Mouse (Mus musculus) thymus, adult 2 months (tissue): Measurements from ENCODE around the gene Cnn3. TPM values are rescaled to one million over a fixed set of nuclear protein-coding genes. Genes with fewer than 3 reads are reported as not detected.
A peak's percentile ranks its signal among the peaks of the same experiment; 100 is the strongest.

Experiments
- DNase-seq: peaks from one replicate; pipeline ENCODE4 v3.0.0; 2021
- H3K27ac ChIP-seq: fragments of 200-500 bp; 2 replicates; pipeline ENCODE4 v1.5.1; 2012; ENCODE audit warnings: low read length, control low read depth; ENCODE audit not compliant: control insufficient read depth, insufficient read depth
- H3K27me3 ChIP-seq: fragments of 200-500 bp; 2 replicates; pipeline ENCODE4 v1.6.1; 2012; ENCODE audit warnings: mild to moderate bottlenecking, low read length, moderate library complexity, mixed read lengths; ENCODE audit not compliant: control insufficient read depth, insufficient read depth
- H3K36me3 ChIP-seq: fragments of 200-500 bp; 2 replicates; pipeline ENCODE4 v1.6.1; 2012; ENCODE audit warnings: mild to moderate bottlenecking, low read length, moderate library complexity; ENCODE audit not compliant: control insufficient read depth, insufficient read depth
- H3K4me1 ChIP-seq: fragments of 200-500 bp; replicated peaks from 2 replicates; pipeline ENCODE4 v1.6.1; 2012; ENCODE audit warnings: low read length; ENCODE audit not compliant: control insufficient read depth, insufficient read depth
- H3K4me3 ChIP-seq: fragments of 200-500 bp; 2 replicates; pipeline ENCODE4 v1.5.1; 2012; ENCODE audit warnings: mild to moderate bottlenecking, low read length, control low read depth, moderate library complexity; ENCODE audit not compliant: control insufficient read depth, insufficient read depth
- CTCF ChIP-seq: fragments of 200-500 bp; IDR thresholded peaks from 2 replicates; pipeline ENCODE4 v1.5.1; 2012; ENCODE audit warnings: mild to moderate bottlenecking, control low read depth, low read length, moderate library complexity, borderline replicate concordance; ENCODE audit not compliant: control insufficient read depth, poor library complexity, insufficient read depth; ENCODE audit errors: extremely low read depth
- POLR2A ChIP-seq: fragments of 200-500 bp; IDR thresholded peaks from 2 replicates; pipeline ENCODE4 v1.6.1; 2012; ENCODE audit warnings: mild to moderate bottlenecking, low read length, control low read depth, moderate library complexity; ENCODE audit not compliant: control insufficient read depth, poor library complexity, insufficient read depth; ENCODE audit errors: extremely low read depth
- WGBS: fragments of 180-500 bp; shearing (Covaris S2); methylation state at CpG from one replicate; pipeline ENCODE4 v1.1.7; 2018; 5-methylcytosine and 5-hydroxymethylcytosine counted together
- polyA plus RNA-seq: library from polyadenylated mRNA; depleted of rRNA; stranded (reverse); fragments of >200 nt; gene quantifications from 2 replicates; pipeline ENCODE4 v1.2.3, GENCODE M21; 2012

Cnn3 gene
- polyA plus RNA-seq, 1 experiment, result 212 TPM

DNA sequence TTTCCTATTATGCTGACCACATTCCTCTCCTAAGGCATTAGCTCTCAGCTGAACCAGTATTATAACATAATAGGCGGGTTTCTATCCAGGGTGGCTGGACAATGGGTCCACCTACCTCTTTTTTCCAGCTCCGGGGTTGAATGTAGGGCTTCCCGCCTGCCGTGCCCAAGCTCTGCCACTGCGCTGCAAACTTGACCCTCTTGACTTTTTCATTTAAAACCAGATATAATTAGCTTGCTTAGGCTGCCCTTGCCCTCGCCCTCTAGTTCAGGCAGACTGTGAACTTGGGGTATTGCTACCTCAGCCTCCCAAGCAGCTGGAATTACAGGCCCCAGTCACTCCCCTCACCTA lies 8.1 kb upstream of the Cnn3 start:
- Histone ChIP-seq H3K4me1 (no peaks in the 10 kb centered on the region), H3K27me3 (no peaks in the 10 kb centered on the region), H3K36me3 (no peaks in the 10 kb centered on the region), H3K27ac (no peak overlapping the region), H3K4me3 (no peak overlapping the region)
- 92% methylated on average over 6 of the region's 6 CpGs for WGBS
- no peak for TF ChIP-seq CTCF
- TF ChIP-seq POLR2A, result no peak
- no peak for DNase-seq

DNA sequence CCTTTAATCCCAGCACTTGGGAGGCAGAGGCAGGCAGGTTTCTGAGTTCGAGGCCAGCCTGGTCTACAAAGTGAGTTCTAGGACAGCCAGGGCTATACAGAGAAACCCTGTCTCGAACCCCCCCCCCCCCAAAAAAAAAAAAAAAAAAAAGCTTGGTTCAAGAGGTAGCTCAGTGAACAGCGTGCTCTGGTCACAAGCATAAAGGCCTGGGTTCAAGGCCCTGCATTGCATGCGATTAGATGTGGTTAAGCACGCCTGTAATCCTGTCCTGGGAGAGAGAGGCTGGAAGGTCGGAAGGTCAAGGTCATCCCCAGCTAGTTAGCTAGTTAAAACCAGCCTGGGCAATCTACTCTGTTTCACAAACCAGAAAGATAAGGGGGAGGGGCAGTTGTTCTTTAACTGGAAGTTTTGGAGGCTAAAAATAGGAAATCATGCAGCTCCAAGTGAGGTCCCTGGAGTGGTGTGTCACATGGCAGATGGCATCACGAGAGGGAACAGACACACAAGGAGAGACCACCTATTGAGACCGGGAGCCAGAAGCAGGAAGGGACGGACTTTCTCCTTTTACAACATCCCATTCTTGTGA lies 7.4 kb upstream of the Cnn3 start:
- WGBS, result 96% methylated on average over 9 of the region's 9 CpGs
- no peak for TF ChIP-seq CTCF
- no peak for TF ChIP-seq POLR2A
- H3K4me3 ChIP-seq, result no peak overlapping the region

GRCm38 (mm10) chr3:121422405-121422804 lies 3.9 kb upstream of the Cnn3 start:
- H3K4me3 ChIP-seq, result no peak overlapping the region
- no peak overlapping the region for H3K27ac ChIP-seq
- DNase-seq, result no peak
- H3K36me3 ChIP-seq, result no peaks in the 10 kb centered on the region
- 90% methylated on average over 8 of the region's 8 CpGs for WGBS
- TF ChIP-seq CTCF, result no peak
- TF ChIP-seq POLR2A, result no peak
- H3K27me3 ChIP-seq, result no peaks in the 10 kb centered on the region
- peaks cover 4% of the 10 kb centered on the region for H3K4me1 ChIP-seq

More for the DNA sequence above, 7.4 kb upstream of the Cnn3 start:
- Histone ChIP-seq H3K4me1 (no peaks in the 10 kb centered on the region), H3K36me3 (no peaks in the 10 kb centered on the region), H3K27ac (no peak overlapping the region), H3K27me3 (no peaks in the 10 kb centered on the region)
- DNase-seq, result no peak

GRCm38 (mm10) chr3:121426621-121427519 lies 573 bp downstream of the Cnn3 start:
- Histone ChIP-seq H3K27me3 (no peaks in the 10 kb centered on the region), H3K4me1 (peaks cover 16% of the 10 kb centered on the region), H3K27ac (no peak overlapping the region; the same call in 1 of the 2 replicates), H3K36me3 (no peaks in the 10 kb centered on the region), H3K4me3 (peak overlapping the region; percentile 88)
- TF ChIP-seq CTCF (peak; percentile 81; the same call in 1 of the 2 replicates), POLR2A (no peak)
- peak; percentile 86 for DNase-seq
- WGBS, result under 1% methylated on average over 93 of the region's 93 CpGs

DNA sequence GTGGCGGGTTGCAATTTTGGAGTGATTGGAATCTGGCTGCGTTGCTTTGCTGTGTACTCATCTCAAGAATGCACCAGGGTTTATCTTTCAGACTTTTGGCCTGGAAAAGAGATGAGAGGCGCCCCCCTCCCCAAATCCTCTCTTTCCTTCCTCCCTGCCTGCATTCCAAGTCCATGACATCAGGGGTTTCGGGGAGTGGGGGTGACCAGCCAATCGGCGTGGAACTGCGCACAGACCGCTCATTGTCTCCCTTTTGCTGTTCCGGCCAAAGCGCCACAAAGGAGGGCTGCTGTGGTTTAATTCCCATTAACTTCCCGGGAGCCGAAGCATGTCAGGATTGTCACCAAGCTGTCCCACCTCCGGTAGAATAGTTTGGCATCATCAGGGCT lies 1.2 kb downstream of the Cnn3 start:
- Histone ChIP-seq H3K27ac (no peak overlapping the region), H3K4me3 (peak overlapping the region; percentile 88), H3K36me3 (no peaks in the 10 kb centered on the region), H3K4me1 (peaks cover 16% of the 10 kb centered on the region), H3K27me3 (no peaks in the 10 kb centered on the region)
- TF ChIP-seq CTCF (no peak), POLR2A (no peak)
- DNase-seq, result peak; percentile 12
- WGBS, result 3% methylated on average over 13 of the region's 13 CpGs

- H3K27me3 ChIP-seq, result no peaks in the 10 kb centered on the region
- 28% methylated on average over 8 of the region's 8 CpGs for WGBS
- no peak for DNase-seq
- H3K27ac ChIP-seq, result no peak overlapping the region
- H3K4me3 ChIP-seq, result peak overlapping the region; percentile 32
- TF ChIP-seq POLR2A (no peak), CTCF (no peak)
- no peaks in the 10 kb centered on the region for H3K36me3 ChIP-seq
- H3K4me1 ChIP-seq, result peaks cover 16% of the 10 kb centered on the region
Measured at GRCm38 (mm10) chr3:121428230-121428629, 1.9 kb downstream of the Cnn3 start.
